Mouse (Mus musculus): ENCODE measurements around the gene Olfr91.

GRCm38 (mm10) chr17:37083327-37083726 is 14.8 kb downstream of the Olfr91 start:
- no peak for TF ChIP-seq POLR2A (IDR thresholded peaks at IDR 0.05; ENCODE audit: low read depth, low read length)
- peak; percentile 57; the same call in 1 of the 2 replicates for TF ChIP-seq CTCF (IDR thresholded peaks at IDR 0.05; ENCODE audit: extremely low read depth, insufficient read depth, insufficient read length, insufficient replicate concordance)

Measured in spleen, adult 2 months (tissue).